Mouse (Mus musculus) heart, postnatal 0 days (tissue): ENCODE results near the gene S1pr2.

ENCODE experiments used
- CTCF ChIP-seq: IDR thresholded peaks from 2 replicates; pipeline ENCODE4 v1.5.1; 2016; ENCODE audit warnings: antibody characterized with exemption, control low read depth, low read depth
- EP300 ChIP-seq: IDR thresholded peaks from 2 replicates; pipeline ENCODE4 v1.6.1; 2016; ENCODE audit warnings: antibody characterized with exemption, low read depth

DNA sequence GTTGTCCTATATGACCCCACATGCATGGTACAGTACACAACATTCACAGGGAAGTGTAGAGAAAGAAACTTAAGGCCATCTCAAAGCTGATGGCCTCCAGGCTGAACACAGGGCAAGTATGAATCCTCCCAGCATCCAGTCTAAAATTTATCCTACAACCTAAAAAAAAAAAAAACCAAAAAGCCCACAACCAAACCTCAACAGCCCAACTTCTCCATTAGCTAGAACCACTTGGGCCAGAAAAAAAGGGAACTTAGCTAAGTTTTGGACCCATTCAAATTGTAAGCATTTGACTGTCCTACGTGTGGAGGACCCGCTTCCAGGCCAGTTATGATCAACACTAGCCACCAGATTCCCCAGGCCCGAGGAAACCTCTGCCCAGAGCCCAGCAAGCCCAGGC, 53.3 kb downstream of the S1pr2 start:
- TF ChIP-seq CTCF (no peak), EP300 (no peak)
